Mouse (Mus musculus) neural tube, embryonic 11.5 days (tissue): ENCODE measurements around the gene Ndufb10. TPM values are rescaled to one million over a fixed set of nuclear protein-coding genes. Genes with fewer than 3 reads are reported as not detected.
"Not testable (repeated sequence)": the region's sequence is repeated elsewhere in the genome, so short reads cannot be mapped to it uniquely, and the experiment has no call there.

Experiments used
- ATAC-seq: fragments of 200-750 bp; cut with Nextera tagmentation; 2 replicates; pipeline ENCODE4 v1.8.0; 2017; ENCODE audit warnings: moderate number of reproducible peaks, mild to moderate bottlenecking, moderate TSS enrichment, moderate library complexity; ENCODE audit not compliant: insufficient read depth, low FRiP score, low TSS enrichment
- DNase-seq: peaks from one replicate; pipeline ENCODE4 v3.0.0-alpha.2; 2015; ENCODE audit warnings: low spot score
- H3K27ac ChIP-seq: fragments of 300-500 bp; sonication (generic); 2 replicates; pipeline ENCODE4 v1.5.1; 2014; ENCODE audit warnings: low read depth, mild to moderate bottlenecking, low read length
- H3K27me3 ChIP-seq: fragments of 300-500 bp; sonication (generic); 2 replicates; pipeline ENCODE4 v1.6.1; 2014; ENCODE audit warnings: mild to moderate bottlenecking, low read length, mixed read lengths; ENCODE audit not compliant: control insufficient read depth, insufficient read depth
- H3K36me3 ChIP-seq: fragments of 300-500 bp; sonication (generic); 2 replicates; pipeline ENCODE4 v1.6.1; 2014; ENCODE audit warnings: mild to moderate bottlenecking, low read length, moderate library complexity, mixed read lengths; ENCODE audit not compliant: control insufficient read depth, insufficient read depth
- H3K4me1 ChIP-seq: fragments of 300-500 bp; sonication (generic); 2 replicates; pipeline ENCODE4 v1.6.1; 2014; ENCODE audit warnings: low read length, mixed read lengths; ENCODE audit not compliant: control insufficient read depth, insufficient read depth
- H3K4me2 ChIP-seq: fragments of 300-500 bp; sonication (generic); 2 replicates; pipeline ENCODE4 v1.6.1; 2014; ENCODE audit warnings: low read depth, mild to moderate bottlenecking, moderate library complexity
- H3K4me3 ChIP-seq: fragments of 300-500 bp; sonication (generic); 2 replicates; pipeline ENCODE4 v1.5.1; 2014; ENCODE audit warnings: low read depth, low read length
- H3K9ac ChIP-seq: fragments of 300-500 bp; sonication (generic); 2 replicates; pipeline ENCODE4 v1.6.1; 2014; ENCODE audit warnings: mild to moderate bottlenecking, low read length
- H3K9me3 ChIP-seq: fragments of 300-500 bp; sonication (generic); 2 replicates; pipeline ENCODE4 v1.6.1; 2016; ENCODE audit warnings: low read length; ENCODE audit not compliant: control insufficient read depth
- WGBS: fragments of 180-500 bp; shearing (Covaris S2); extraction: QIAGEN DNeasy Blood & Tissue Kit; methylation state at CpG from one replicate; pipeline ENCODE4 v1.1.7; 2014; 5-methylcytosine and 5-hydroxymethylcytosine counted together
- polyA plus RNA-seq: library from polyadenylated mRNA; unstranded; fragments of >200 nt; fragmentation: Nextera tagmentation; extraction: Ambion mirVana; gene quantifications from 2 replicates; pipeline ENCODE4 v1.2.1, GENCODE M21; 2014

Gene Ndufb10
- polyA plus RNA-seq, 1 experiment from 2014 or later: 214 TPM

DNA sequence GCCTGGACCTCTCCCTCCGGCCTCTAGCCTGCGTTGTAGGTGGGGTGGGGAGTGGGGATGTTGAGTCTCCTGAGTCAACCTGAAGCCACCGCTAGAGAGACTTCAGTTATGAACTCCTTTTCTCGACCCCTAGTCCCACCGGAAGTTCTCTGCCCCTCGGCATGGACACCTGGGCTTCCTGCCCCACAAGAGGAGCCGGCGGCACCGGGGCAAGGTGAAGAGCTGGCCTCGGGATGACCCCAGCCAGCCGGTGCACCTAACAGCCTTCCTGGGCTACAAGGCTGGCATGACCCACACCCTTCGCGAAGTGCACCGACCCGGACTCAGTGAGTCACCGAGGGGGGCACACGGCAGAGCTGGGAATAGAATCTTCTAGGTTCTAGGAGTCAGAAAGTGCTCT lies 3.9 kb upstream of the Ndufb10 start:
- 73% methylated on average over 17 of the region's 17 CpGs for WGBS
- Histone ChIP-seq H3K9ac (no peak overlapping the region), H3K36me3 (no peaks in the 10 kb centered on the region), H3K27ac (no peak overlapping the region), H3K27me3 (no peaks in the 10 kb centered on the region), H3K4me3 (no peak overlapping the region), H3K4me1 (no peaks in the 10 kb centered on the region), H3K9me3 (no peaks in the 10 kb centered on the region), H3K4me2 (no peak overlapping the region)
- ATAC-seq: no peak
- no peak for DNase-seq

DNA sequence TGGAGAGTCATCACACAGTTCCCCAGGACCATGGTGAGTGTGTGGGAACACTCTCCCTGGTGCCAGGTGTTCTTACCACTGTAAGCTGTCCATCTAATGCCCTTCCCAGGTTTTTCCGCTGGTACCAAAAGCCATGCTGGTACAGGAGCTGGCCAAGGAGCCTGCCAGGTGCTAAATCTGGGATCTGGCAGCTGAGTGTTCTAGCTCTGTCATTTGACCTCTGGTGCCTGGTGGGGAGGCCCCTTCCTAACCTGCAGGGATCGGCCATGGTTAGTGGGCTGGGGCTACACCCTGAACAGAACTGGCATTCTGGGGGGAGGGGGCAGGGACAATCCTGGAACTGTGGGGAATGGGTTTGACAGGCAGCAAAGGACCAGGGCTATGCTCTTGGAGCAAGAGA lies 3.3 kb upstream of the Ndufb10 start, which contains the start of gene Rpl3l:
Gene Rpl3l, plus strand, starts transcription at position 203 of the 400 bp plus-strand sequence.
- DNase-seq: no peak
- 67% methylated on average over 2 of the region's 2 CpGs for WGBS
- no peak within 1 kb of the TSS for H3K4me2 ChIP-seq
- H3K4me1 ChIP-seq: no peaks in the 10 kb centered on the region
- no peak for ATAC-seq
- H3K9me3 ChIP-seq: no peaks in the 10 kb centered on the region
- H3K9ac ChIP-seq: no peak within 1 kb of the TSS
- H3K36me3 ChIP-seq: no peaks in the 10 kb centered on the region
- no peak within 1 kb of the TSS for H3K4me3 ChIP-seq
- no peaks in the 10 kb centered on the region for H3K27me3 ChIP-seq
- no peak within 1 kb of the TSS for H3K27ac ChIP-seq

DNA sequence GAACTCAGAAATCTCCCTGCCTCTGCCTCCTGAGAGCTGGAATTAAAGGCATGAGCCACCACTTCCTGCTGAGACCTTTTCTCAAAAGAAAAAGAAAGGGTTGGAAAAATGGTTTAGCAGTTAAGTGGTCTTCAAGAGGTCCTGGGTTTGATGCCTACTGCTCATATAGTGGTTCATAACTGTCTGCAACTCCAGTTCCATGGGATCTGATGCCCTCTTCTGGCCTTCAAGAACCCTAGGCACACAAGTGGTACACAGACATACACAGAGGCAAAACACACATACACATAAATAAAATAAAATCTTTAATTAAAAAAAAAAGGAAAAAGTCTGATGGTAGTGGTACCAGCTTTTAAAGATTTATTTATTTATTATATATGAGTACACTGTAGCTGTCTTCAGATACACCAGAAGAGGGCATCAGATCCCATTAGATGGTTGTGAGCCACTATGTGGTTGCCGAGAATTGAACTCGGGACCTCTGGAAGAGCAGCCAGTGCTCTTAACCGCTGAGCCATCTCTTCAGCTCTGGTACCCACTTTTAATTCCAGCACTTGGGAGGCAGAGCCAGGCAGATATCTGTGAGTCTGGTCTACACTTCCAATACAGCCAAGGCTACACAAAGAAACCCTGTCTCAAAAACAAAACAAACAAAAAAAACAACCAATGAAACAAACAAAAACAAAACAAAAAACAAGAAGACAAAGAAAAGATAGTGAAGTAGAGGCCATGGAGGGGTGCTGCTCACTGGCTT lies 1.5 kb upstream of the Ndufb10 start:
- DNase-seq (no peak), ATAC-seq (no peak)
- Histone ChIP-seq H3K27ac (no peak overlapping the region), H3K27me3 (no peaks in the 10 kb centered on the region), H3K4me1 (peaks cover 8% of the 10 kb centered on the region), H3K4me2 (no peak overlapping the region), H3K9ac (no peak overlapping the region), H3K4me3 (no peak overlapping the region), H3K9me3 (no peaks in the 10 kb centered on the region), H3K36me3 (peaks cover 6% of the 10 kb centered on the region; the same call in 1 of the 2 replicates)
- 69% methylated on average over 3 of the region's 3 CpGs for WGBS

DNA sequence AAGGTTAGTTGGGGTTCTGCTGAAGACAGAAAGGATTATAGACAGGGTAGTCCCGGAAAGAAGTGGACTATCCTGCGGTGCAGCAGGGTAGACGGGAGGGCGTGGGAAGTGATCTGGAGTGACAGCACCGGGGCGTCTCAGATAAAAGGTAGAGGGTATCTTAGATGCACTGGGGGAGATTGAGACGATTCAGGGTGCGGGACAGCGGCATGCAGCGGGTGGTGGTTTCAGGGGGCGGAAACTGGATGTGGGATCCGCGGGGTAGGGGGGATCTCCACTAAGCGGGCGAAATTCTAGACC lies 447 bp downstream of the Ndufb10 start:
- Histone ChIP-seq H3K9ac (peak overlapping the region; percentile 81), H3K4me2 (peak overlapping the region; percentile 86), H3K4me3 (peak overlapping the region; percentile 81), H3K36me3 (peaks cover 6% of the 10 kb centered on the region; the same call in 1 of the 2 replicates), H3K27me3 (no peaks in the 10 kb centered on the region), H3K9me3 (no peaks in the 10 kb centered on the region), H3K4me1 (peaks cover 10% of the 10 kb centered on the region), H3K27ac (peak overlapping the region; percentile 44; the same call in 1 of the 2 replicates)
- ATAC-seq (peak; percentile 5; the same call in 1 of the 2 replicates), DNase-seq (no peak)
- under 1% methylated on average over 15 of the region's 15 CpGs for WGBS

DNA sequence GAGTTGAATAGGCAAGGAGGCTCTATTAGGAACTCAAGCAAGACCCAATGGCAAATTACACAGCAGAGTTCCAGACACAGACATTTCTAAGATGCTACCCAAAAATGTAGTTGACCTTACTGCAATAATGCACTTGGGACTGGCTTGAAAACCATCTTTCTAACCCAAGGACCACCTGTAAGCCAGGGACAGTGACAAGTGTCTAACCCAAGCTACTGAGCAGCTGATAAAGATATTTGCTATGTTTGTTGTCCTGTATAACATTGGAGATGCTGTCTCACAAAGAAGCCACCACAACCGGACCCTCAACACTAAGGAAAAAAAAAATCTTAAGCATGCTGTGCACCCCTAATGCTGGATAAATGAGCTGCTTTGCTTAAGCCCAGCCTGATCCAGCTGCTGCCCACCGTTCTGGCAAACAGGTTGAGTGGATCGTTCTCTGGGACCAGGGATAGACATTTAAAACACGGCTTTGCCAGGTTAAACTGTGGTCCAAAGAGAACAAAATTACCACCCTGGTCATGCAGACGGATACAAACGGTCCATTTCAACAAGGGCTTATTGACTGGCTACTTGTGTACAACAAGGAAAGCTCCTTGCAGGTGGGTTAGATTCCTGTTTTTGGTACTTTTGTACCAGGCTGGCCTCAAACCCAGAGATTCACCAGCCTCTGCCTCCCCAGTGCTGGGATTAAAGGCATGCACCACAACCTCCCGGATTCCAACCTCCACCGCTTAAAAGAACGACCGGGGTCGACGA lies 977 bp downstream of the Ndufb10 start:
- DNase-seq (no peak), ATAC-seq (no peak)
- Histone ChIP-seq H3K27ac (peak overlapping the region; percentile 44; the same call in 1 of the 2 replicates), H3K9me3 (no peaks in the 10 kb centered on the region), H3K4me3 (peak overlapping the region; percentile 81), H3K9ac (peak overlapping the region; percentile 81), H3K27me3 (no peaks in the 10 kb centered on the region), H3K4me1 (peaks cover 10% of the 10 kb centered on the region), H3K36me3 (peaks cover 6% of the 10 kb centered on the region; the same call in 1 of the 2 replicates), H3K4me2 (peak overlapping the region; percentile 86)
- WGBS: 5% methylated on average over 12 of the region's 12 CpGs

DNA sequence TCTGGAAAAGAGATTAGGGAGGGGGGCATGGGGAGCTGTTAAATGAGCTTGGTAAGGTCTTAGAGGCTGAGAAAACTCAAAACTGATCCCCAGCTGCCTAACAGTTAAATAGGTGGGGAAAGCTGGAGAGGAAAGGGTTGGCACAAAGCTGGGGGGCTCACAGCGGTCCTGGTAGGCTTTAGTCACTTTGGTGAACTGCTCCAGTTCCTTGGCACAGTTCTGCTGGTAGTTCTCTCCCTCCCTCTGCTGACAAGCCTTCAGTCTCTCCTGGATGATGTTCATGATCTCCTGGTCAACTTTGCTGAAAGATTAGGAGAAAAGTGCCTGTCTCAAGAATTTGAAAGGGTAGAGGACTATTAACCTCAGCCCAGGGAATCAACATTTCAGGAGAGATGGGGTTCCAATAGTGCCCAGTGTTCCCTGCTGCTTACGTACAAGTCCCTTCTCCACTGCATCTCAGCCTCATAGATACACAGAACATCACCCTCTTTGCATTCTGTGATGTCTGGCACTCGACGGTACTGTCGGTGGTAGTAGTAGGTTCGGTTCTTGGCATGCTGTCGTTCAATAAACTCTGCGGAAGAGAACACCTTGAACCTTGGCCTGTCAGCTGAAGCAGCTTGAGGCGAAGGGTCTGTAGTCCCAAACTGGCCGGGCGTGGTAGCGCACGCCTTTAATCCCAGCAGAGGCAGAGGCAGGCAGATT lies 1.9 kb downstream of the Ndufb10 start:
- Histone ChIP-seq H3K9me3 (no peaks in the 10 kb centered on the region), H3K27me3 (no peaks in the 10 kb centered on the region), H3K4me2 (peak overlapping the region; percentile 24; the same call in 1 of the 2 replicates), H3K27ac (no peak overlapping the region), H3K9ac (no peak overlapping the region), H3K4me3 (peak overlapping the region; percentile 15), H3K4me1 (peaks cover 10% of the 10 kb centered on the region), H3K36me3 (peaks cover 6% of the 10 kb centered on the region; the same call in 1 of the 2 replicates)
- no peak for DNase-seq
- WGBS: 38% methylated on average over 13 of the region's 13 CpGs
- ATAC-seq: no peak

DNA sequence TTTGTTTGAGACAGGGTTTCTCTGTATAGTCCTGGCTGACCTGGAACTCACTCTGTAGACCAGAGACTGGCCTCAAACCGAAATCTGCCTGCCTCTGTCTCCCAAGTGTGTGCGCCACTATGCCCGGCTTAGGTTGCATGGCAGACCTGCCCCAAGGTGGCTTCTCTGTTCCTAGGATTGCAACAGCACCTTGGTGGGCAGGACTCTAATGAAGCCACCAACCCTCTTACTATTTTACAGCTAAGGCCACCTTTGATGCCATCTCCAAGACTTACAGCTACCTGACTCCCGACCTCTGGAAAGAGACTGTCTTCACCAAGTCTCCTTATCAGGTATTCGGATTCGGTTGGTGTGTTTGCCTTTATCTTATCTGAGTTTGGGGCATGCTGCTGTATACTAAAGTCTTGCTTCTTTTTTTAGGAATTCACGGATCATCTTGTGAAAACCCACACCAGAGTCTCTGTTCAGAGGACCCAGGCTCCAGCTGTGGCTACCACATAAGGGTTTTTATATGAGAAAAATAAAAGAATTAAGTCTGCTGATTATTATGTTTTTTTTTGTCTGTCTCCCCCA lies 2.8 kb downstream of the Ndufb10 start:
- not testable (repeated sequence) for DNase-seq, H3K27me3 ChIP-seq, H3K36me3 ChIP-seq, ATAC-seq, H3K9me3 ChIP-seq, H3K27ac ChIP-seq
- peak overlapping the region; percentile 15; the same call in 1 of the 2 replicates for H3K9ac ChIP-seq
- peak overlapping the region; percentile 84 for H3K4me2 ChIP-seq
- H3K4me1 ChIP-seq: peaks cover 10% of the 10 kb centered on the region
- H3K4me3 ChIP-seq: peak overlapping the region; percentile 74
- 65% methylated on average over 7 of the region's 7 CpGs for WGBS

DNA sequence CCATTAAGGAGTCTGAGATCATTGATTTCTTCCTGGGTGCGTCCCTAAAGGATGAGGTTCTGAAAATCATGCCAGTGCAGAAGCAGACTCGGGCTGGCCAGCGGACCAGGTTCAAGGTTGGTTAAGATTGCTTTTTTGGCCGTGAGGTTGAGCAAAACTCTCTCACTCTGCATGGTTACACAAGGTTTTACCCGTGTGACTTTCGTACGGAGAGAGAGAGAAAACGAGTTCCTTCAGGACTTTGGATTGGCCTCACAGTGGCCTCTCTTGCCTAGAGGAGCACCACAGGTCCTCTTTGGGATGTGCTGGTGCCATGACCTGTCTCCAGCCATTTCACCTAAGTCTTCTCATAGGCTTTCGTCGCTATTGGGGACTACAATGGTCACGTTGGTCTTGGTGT lies 3.7 kb downstream of the Ndufb10 start:
- H3K36me3 ChIP-seq: peaks cover 10% of the 10 kb centered on the region
- DNase-seq, H3K9me3 ChIP-seq, H3K27ac ChIP-seq, H3K27me3 ChIP-seq, ATAC-seq: not testable (repeated sequence)
- H3K4me2 ChIP-seq: peak overlapping the region; percentile 84
- H3K9ac ChIP-seq: peak overlapping the region; percentile 90
- peak overlapping the region; percentile 74 for H3K4me3 ChIP-seq
- H3K4me1 ChIP-seq: peaks cover 10% of the 10 kb centered on the region
- WGBS: 1% methylated on average over 11 of the region's 11 CpGs
